Mouse (Mus musculus) midbrain, embryonic 10.5 days (tissue): ENCODE measurements around the gene Poln. TPM values are rescaled to one million over a fixed set of nuclear protein-coding genes. Genes with fewer than 3 reads are reported as not detected.

Experiments
- DNase-seq: peaks from one replicate; pipeline ENCODE4 v3.0.0-alpha.2; 2017; ENCODE audit warnings: low spot score
- H3K27ac ChIP-seq: fragments of 300-500 bp; sonication (generic); replicated peaks from 2 replicates; pipeline ENCODE4 v1.5.1; 2016; ENCODE audit warnings: mild to moderate bottlenecking
- H3K27me3 ChIP-seq: fragments of 300-500 bp; sonication (generic); 2 replicates; pipeline ENCODE4 v1.6.1; 2016; ENCODE audit warnings: low read depth, mild to moderate bottlenecking; ENCODE audit not compliant: poor library complexity, severe bottlenecking
- H3K36me3 ChIP-seq: fragments of 300-500 bp; sonication (generic); 2 replicates; pipeline ENCODE4 v1.6.1; 2016; ENCODE audit warnings: mild to moderate bottlenecking, moderate library complexity
- H3K4me1 ChIP-seq: fragments of 300-500 bp; sonication (generic); 2 replicates; pipeline ENCODE4 v1.6.1; 2016
- H3K4me3 ChIP-seq: fragments of 300-500 bp; sonication (generic); 2 replicates; pipeline ENCODE4 v1.5.1; 2016; ENCODE audit warnings: mild to moderate bottlenecking, moderate library complexity
- H3K9me3 ChIP-seq: fragments of 300-500 bp; sonication (generic); replicated peaks from 2 replicates; pipeline ENCODE4 v1.6.1; 2016; ENCODE audit warnings: mild to moderate bottlenecking
- WGBS: fragments of 180-500 bp; shearing (Covaris S2); methylation state at CpG from one replicate; pipeline ENCODE4 v1.1.7; 2016; 5-methylcytosine and 5-hydroxymethylcytosine counted together
- polyA plus RNA-seq: library from polyadenylated mRNA; unstranded; fragments of >200 nt; fragmentation: Nextera tagmentation; extraction: Ambion mirVana; gene quantifications from 2 replicates; pipeline ENCODE4 v1.2.1, GENCODE M21; 2016

Poln gene
- polyA plus RNA-seq, 1 experiment from 2014 or later = 1.2 TPM

DNA sequence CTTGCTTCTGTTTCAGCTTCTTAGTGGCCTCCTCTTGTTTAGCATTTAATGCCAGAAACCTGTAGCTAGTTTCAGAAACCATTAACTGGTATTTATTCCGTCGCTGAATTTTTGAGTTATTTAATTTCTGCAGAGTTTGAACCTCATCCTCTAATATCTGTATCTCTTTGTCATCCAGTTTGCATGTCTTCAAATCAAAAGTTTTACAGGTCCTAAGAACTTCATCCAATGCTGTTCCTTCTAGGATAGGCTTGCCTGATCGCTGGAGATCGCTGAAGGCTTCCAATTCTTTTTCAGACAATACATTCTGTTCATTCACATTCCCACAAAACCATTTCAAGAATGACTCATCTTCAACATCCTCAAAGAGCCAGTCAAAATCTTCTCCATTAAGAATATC, 1.4 kb downstream of the Poln start:
- Histone ChIP-seq H3K9me3 (no peaks in the 10 kb centered on the region), H3K4me1 (peaks cover 44% of the 10 kb centered on the region), H3K27ac (no peak overlapping the region), H3K27me3 (no peaks in the 10 kb centered on the region), H3K4me3 (peak overlapping the region; percentile 82), H3K36me3 (peaks cover 28% of the 10 kb centered on the region)
- DNase-seq = no peak
- WGBS = 80% methylated on average over 4 of the region's 4 CpGs

DNA sequence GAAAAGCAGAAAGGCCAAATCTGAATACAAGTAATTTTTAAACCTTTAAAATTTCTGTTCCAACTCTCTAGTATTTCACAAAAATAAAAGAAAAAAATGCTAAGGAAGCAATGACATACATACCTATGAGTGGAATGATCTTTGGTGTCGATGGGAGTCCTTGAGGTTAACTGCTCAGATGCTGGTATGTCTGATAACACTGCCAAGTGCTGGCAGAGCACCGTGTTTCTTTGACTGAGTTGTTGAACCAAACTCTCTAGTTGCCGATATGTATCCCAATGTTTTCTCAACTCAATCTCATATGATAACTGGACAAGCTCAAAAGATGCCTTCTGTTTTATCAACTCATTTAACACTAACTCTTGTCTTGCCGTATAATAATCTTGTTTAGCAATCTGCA, 3.5 kb downstream of the Poln start:
- H3K4me1 ChIP-seq = peaks cover 44% of the 10 kb centered on the region
- no peaks in the 10 kb centered on the region for H3K9me3 ChIP-seq
- WGBS = 86% methylated on average over 4 of the region's 4 CpGs
- H3K36me3 ChIP-seq = peaks cover 48% of the 10 kb centered on the region
- H3K27ac ChIP-seq = no peak overlapping the region
- no peak for DNase-seq
- no peak overlapping the region for H3K4me3 ChIP-seq
- no peaks in the 10 kb centered on the region for H3K27me3 ChIP-seq

DNA sequence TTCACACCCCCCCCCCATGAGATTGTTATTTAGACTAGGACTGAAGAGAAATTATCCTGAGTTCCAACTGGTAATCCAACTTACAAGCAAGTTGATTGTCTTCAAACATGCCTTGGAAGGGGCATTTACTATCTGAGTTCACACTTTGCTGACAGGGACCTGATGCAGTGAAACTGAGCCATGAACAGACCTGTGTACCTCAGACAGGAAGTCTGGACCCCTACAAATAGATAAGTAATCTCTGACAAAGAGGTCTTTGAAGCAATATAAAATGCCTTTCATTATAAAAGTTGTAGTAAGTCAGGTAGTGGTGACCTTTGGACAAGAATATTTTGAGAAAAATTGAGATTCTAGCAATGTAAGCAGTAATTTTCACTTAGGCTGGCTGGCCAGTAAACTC, 20.8 kb downstream of the Poln start:
- Histone ChIP-seq H3K4me1 (no peaks in the 10 kb centered on the region), H3K36me3 (peaks cover 18% of the 10 kb centered on the region), H3K9me3 (no peaks in the 10 kb centered on the region), H3K4me3 (no peak overlapping the region), H3K27ac (no peak overlapping the region), H3K27me3 (no peaks in the 10 kb centered on the region)
- no peak for DNase-seq

DNA sequence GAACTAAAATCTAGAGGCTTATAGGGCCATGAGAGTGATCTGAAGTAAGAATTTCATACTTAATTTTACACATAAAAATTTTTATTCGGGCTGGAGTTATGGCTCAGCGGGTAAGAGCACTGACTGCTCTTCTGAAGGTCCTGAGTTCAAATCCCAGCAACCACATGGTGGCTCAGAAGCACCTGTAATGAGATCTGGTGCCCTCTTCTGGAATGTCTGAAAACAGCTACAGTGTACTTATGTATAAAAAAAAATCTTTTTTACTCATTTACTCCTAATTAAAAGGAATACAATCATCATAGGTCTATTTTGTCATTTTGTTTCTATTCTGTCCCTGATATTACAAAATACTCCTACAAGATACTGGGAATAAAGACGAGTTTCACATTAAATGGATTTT, 21.7 kb downstream of the Poln start:
- no peak overlapping the region for H3K27ac ChIP-seq
- no peak overlapping the region for H3K4me3 ChIP-seq
- 90% methylated on average over 3 of the region's 3 CpGs for WGBS
- no peaks in the 10 kb centered on the region for H3K27me3 ChIP-seq
- DNase-seq = no peak
- peaks cover 9% of the 10 kb centered on the region for H3K36me3 ChIP-seq
- H3K4me1 ChIP-seq = no peaks in the 10 kb centered on the region
- H3K9me3 ChIP-seq = no peaks in the 10 kb centered on the region

DNA sequence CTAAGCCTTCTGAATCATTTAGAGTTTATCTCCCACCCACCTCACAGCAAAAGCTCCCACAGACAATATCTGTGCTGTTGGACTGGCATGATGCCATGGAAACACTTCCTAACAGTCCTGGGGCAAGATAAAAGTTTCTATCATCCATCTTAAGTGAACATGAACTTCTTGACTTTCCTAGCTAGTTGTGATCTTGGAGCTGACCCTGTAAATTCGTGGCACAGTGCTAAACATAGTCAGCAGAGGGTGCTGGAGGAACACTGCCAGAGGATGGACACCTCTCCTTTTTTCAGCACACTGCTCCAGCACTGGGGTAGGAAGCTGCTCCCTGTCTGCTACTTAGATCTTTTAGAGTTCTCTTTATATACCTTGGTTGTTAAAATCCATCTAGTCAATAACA, 29.5 kb downstream of the Poln start:
- DNase-seq = no peak
- Histone ChIP-seq H3K9me3 (no peaks in the 10 kb centered on the region), H3K4me1 (no peaks in the 10 kb centered on the region), H3K27ac (no peak overlapping the region), H3K36me3 (no peaks in the 10 kb centered on the region), H3K27me3 (no peaks in the 10 kb centered on the region), H3K4me3 (no peak overlapping the region)
- WGBS = 8% methylated on average over 1 of the region's 1 CpGs

DNA sequence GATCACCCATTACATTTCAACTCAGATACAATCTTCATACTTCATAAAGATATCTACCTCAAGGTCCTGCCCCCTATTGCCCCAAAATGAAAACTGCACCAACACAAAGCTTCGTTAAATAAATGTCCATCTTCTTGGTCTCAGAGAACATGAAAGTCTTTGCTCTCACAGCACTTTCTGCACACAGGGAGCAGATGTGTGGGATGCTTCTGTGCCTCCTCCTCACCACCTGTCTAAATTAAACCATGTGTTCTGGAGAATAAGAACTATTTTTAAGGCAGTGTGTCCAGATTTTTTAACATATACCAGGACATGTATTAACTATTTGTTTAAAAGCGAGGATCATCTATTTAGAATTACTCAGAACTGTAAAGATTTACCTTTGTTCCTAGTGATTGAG, 36.5 kb downstream of the Poln start:
- Histone ChIP-seq H3K36me3 (no peaks in the 10 kb centered on the region), H3K27ac (no peak overlapping the region), H3K4me1 (no peaks in the 10 kb centered on the region), H3K4me3 (no peak overlapping the region), H3K9me3 (no peaks in the 10 kb centered on the region), H3K27me3 (no peaks in the 10 kb centered on the region)
- DNase-seq = no peak
- 77% methylated on average over 2 of the region's 2 CpGs for WGBS

DNA sequence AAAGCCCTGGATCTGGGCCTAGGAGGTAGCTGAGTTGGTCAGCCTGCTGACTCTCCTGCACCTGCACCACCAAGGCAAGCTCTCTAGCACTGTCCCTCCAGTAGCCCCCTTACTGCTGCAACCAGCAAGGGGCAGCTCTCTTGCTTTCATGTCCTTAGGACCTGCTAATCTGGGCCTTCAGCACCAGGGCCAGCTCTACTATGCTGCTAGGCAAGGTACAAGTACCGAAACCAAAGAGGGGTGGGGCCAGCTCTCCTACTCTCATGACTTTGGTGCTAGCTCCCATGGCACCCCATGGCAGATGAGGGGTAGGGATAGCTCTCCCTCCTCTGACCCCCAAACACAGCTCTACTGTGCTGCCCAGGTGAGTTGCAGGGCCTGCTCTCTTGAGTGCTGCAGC, 45.1 kb downstream of the Poln start:
- H3K4me3 ChIP-seq = no peak overlapping the region
- no peak overlapping the region for H3K27ac ChIP-seq
- H3K9me3 ChIP-seq = no peaks in the 10 kb centered on the region
- H3K4me1 ChIP-seq = no peaks in the 10 kb centered on the region
- WGBS = 46% methylated on average over 1 of the region's 1 CpGs
- H3K27me3 ChIP-seq = no peaks in the 10 kb centered on the region
- DNase-seq = no peak
- no peaks in the 10 kb centered on the region for H3K36me3 ChIP-seq

DNA sequence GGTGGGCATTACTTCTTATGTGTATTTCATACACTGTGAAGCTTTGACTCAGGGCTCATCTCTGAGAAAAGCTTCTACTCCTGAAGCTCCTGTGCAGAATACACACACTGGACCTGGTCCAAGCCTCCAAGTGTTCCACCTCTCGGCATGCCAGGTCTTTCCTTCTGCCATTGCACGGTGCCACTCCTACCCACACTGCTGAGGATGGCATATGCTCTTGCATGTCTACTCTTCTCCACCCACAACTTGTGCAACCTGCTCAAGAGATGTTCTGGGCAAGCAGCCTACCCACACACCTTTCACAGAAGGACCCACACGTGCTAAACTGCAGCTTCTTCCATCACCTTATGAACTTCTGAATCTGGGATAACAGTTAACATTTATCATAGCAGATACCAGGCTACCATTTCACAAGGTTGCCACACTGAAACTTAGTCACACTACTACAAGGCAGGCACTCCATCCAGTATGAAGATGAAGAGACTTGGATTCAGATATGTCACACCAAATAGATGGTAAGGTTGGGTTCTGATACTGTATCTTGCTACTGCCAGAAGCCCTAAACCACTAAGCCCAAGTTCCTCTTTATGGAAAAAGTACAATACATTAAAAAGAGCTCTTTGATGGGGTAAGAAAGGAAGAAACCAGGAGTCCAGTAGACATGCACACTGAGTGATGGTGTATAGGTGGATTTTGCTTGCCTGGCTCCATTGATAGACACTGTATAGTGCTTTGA, 50.0 kb downstream of the Poln start:
- no peak overlapping the region for H3K4me3 ChIP-seq
- no peaks in the 10 kb centered on the region for H3K4me1 ChIP-seq
- no peaks in the 10 kb centered on the region for H3K27me3 ChIP-seq
- DNase-seq = no peak
- H3K27ac ChIP-seq = no peak overlapping the region
- no peaks in the 10 kb centered on the region for H3K36me3 ChIP-seq
- no peaks in the 10 kb centered on the region for H3K9me3 ChIP-seq
- WGBS = 83% methylated on average over 3 of the region's 3 CpGs

DNA sequence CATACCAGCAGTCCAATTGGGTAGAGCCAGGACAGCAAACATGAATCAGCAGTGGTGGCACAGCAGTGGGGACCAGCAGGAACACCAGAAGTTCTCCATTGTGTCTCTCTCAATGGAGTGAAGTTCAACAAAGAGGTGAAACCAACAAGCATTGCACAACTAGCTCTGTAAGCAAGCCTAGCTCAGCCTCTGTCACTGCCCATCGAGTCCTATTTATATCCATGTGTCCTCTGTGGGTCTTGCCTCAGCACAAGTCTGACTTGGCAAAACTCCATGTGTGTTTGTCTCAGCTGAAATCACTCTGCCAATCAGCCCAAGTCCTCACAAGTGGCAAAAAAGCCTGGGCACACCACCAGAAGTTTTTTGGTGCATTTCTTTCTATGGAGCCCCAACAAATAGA, 63.6 kb downstream of the Poln start:
- WGBS = 88% methylated on average over 1 of the region's 1 CpGs
- Histone ChIP-seq H3K27me3 (no peaks in the 10 kb centered on the region), H3K27ac (no peak overlapping the region), H3K4me1 (no peaks in the 10 kb centered on the region), H3K4me3 (no peak overlapping the region), H3K36me3 (no peaks in the 10 kb centered on the region), H3K9me3 (no peaks in the 10 kb centered on the region)
- no peak for DNase-seq

DNA sequence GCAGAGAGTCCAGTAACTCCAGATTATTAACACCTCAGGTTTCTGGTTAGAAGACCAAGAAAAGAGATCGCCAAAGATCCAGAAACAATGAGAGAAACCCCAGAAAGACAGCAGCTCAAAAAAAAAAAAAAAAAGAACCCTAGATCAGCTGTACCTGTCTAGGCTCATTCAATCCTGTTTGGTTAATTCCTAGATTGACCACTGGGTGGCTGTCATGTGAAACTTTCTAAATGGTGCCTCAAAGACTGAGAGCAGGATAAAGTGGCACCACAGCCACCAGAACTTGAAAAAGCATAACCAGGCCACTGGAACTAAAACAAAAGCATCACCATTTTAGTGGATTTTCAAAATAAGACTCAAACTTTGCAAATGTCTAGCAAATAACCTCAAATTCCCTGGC, 71.9 kb downstream of the Poln start:
- no peak for DNase-seq
- Histone ChIP-seq H3K36me3 (no peaks in the 10 kb centered on the region), H3K4me1 (no peaks in the 10 kb centered on the region), H3K27me3 (no peaks in the 10 kb centered on the region), H3K9me3 (no peaks in the 10 kb centered on the region), H3K4me3 (no peak overlapping the region), H3K27ac (no peak overlapping the region)
- WGBS = 21% methylated on average over 1 of the region's 1 CpGs

DNA sequence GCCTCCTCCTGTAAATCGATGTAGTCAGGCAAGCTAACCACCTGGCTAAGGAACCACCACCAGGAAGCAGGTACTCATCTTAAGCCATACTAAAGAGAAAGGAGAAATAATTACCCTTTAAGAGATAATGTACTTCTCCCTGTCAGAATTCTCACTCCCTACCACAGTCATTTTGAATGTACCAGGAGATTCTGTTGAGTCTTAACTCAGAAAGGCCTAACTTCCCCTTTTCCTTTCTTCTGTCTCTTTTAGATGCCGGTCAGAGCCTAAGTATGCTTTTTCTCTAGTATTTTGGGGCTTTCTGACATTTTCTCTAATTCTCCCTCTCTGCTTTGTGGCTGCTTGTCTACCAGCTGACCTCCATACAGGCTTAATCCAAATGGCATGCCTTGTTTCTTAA, 76.2 kb downstream of the Poln start:
- no peak for DNase-seq
- no peak overlapping the region for H3K4me3 ChIP-seq
- no peaks in the 10 kb centered on the region for H3K4me1 ChIP-seq
- no peaks in the 10 kb centered on the region for H3K9me3 ChIP-seq
- no peak overlapping the region for H3K27ac ChIP-seq
- no peaks in the 10 kb centered on the region for H3K36me3 ChIP-seq
- WGBS = 80% methylated on average over 2 of the region's 2 CpGs
- H3K27me3 ChIP-seq = no peaks in the 10 kb centered on the region

DNA sequence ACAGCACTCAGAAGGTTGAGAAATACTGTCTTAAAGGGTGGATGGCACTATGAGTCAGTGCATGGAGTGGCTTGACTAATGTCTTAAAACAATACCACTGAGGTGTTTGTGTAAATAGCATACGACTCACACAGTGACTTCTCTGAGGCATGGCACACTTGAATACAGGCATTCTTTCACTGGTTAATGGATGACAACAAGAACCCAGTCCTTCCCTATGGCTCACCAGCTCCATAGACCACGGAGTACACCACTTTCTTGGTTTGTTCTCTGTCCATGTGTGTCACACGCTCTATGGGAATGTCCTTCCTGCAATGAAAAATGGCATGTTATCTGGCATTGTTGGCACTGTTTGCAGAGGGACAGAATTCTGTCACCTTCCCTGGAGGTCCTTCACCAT, 136.7 kb downstream of the Poln start:
- Histone ChIP-seq H3K27ac (no peak overlapping the region), H3K27me3 (no peaks in the 10 kb centered on the region), H3K4me1 (peaks cover 6% of the 10 kb centered on the region), H3K4me3 (no peak overlapping the region), H3K36me3 (no peaks in the 10 kb centered on the region), H3K9me3 (no peaks in the 10 kb centered on the region)
- DNase-seq = no peak
- WGBS = 78% methylated on average over 3 of the region's 3 CpGs

DNA sequence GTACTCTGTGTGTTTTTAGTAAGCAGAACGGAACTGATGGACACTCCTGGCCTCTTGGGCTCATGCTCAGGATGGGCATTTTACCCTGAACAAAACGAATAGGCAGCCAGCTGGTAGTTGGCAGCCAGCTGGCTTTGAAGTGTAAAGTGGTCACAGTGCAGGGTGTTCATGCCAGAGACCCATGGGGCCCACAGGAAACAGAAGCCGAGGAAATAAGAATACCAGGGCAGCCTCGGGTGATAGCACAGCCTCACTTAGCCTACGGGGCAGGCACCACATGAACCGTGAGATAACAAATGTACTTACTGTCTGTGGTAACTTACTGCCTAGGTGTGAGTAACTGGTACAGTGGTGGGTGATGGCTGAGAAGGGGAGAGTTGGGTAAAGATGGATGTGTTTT, 138.2 kb downstream of the Poln start:
- Histone ChIP-seq H3K27ac (no peak overlapping the region), H3K9me3 (no peaks in the 10 kb centered on the region), H3K4me3 (no peak overlapping the region), H3K27me3 (no peaks in the 10 kb centered on the region), H3K4me1 (peaks cover 6% of the 10 kb centered on the region), H3K36me3 (no peaks in the 10 kb centered on the region)
- DNase-seq = no peak
- WGBS = 82% methylated on average over 6 of the region's 6 CpGs

DNA sequence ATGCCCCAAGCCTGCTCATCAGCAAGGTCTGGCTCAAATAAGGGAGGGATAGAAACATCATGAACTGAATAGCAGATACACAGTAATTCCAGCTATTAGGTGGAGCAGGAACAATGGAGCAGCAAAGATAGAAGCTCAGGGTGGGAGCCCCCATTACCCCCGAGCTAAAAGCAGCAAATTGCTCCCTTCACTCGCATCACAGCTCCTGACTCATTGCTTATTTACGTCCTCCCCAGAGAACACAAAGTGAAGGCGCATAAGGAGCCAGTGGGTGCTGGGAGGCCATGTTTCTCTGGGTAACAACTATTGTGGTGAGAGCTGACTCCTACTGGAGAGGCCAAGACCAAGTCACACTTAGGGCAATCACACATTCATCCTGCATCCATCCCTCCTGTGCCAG, 139.1 kb downstream of the Poln start:
- 79% methylated on average over 4 of the region's 4 CpGs for WGBS
- DNase-seq = no peak
- Histone ChIP-seq H3K36me3 (no peaks in the 10 kb centered on the region), H3K9me3 (no peaks in the 10 kb centered on the region), H3K27me3 (no peaks in the 10 kb centered on the region), H3K4me3 (no peak overlapping the region), H3K4me1 (peaks cover 6% of the 10 kb centered on the region), H3K27ac (no peak overlapping the region)
